Mouse (Mus musculus) CH12.LX (cell line): ENCODE measurements around the gene Abcb9. TPM values are rescaled to one million over a fixed set of nuclear protein-coding genes. Genes with fewer than 3 reads are reported as not detected.
A peak's percentile ranks its signal among the peaks of the same experiment; 100 is the strongest.

Experiments used
- DNase-seq: peaks from one replicate; pipeline ENCODE4 v3.0.0-alpha.2; 2013; ENCODE audit errors: extremely low read depth
- H3K27ac ChIP-seq: 2 replicates; pipeline ENCODE4 v1.5.1; 2012; ENCODE audit warnings: low read depth, mild to moderate bottlenecking, control low read depth, moderate library complexity; ENCODE audit not compliant: insufficient read depth
- H3K27me3 ChIP-seq: replicated peaks from 2 replicates; pipeline ENCODE3; 2012; ENCODE audit warnings: inconsistent platforms
- H3K36me3 ChIP-seq, 2 experiments: replicated peaks in 1 of 2; 2 replicates each; pipeline versions ENCODE3 to v1.6.1; 2012; ENCODE audit warnings: inconsistent platforms in 1 of 2, low read length in 1 of 2, mild to moderate bottlenecking in 1 of 2, mixed read lengths in 1 of 2, moderate library complexity in 1 of 2; ENCODE audit not compliant: control insufficient read depth in 1 of 2, insufficient read depth in 1 of 2
- H3K4me1 ChIP-seq, 2 experiments: 2 replicates each; pipeline ENCODE4 v1.6.1; 2012; ENCODE audit warnings: inconsistent platforms in 1 of 2, moderate library complexity in 1 of 2; ENCODE audit not compliant: insufficient read depth in 2 of 2, control insufficient read depth in 1 of 2
- H3K4me2 ChIP-seq: 2 replicates; pipeline ENCODE4 v1.6.1; 2012; ENCODE audit warnings: low read depth, mild to moderate bottlenecking, control low read depth; ENCODE audit not compliant: poor library complexity, insufficient read depth, severe bottlenecking
- H3K4me3 ChIP-seq, 3 experiments: fragments of 150-350 bp in 1 of 3; sonication (generic) in 1 of 3; replicated peaks in 1 of 3; 2 replicates each; pipeline versions ENCODE3 to v1.5.1; 2011 to 2012; ENCODE audit warnings: low read depth in 2 of 3, low read length in 2 of 3, mild to moderate bottlenecking in 2 of 3, moderate library complexity in 2 of 3, control low read depth in 1 of 3, improper control_type of control experiment in 1 of 3, inconsistent platforms in 1 of 3, mixed read lengths in 1 of 3; ENCODE audit not compliant: poor library complexity in 1 of 3
- H3K79me2 ChIP-seq: replicated peaks from 2 replicates; pipeline ENCODE4 v1.6.1; 2012; ENCODE audit warnings: mild to moderate bottlenecking, moderate library complexity; ENCODE audit not compliant: control insufficient read depth, poor library complexity, insufficient read depth, severe bottlenecking; ENCODE audit errors: extremely low read depth
- H3K9ac ChIP-seq: 2 replicates; pipeline ENCODE4 v1.6.1; 2012; ENCODE audit warnings: low read depth, mild to moderate bottlenecking, control low read depth, moderate library complexity; ENCODE audit not compliant: insufficient read depth
- H3K9me3 ChIP-seq: replicated peaks from 2 replicates; pipeline ENCODE3; 2012; ENCODE audit warnings: low read length, inconsistent platforms, mixed read lengths
- BHLHE40 ChIP-seq: IDR thresholded peaks from 2 replicates; pipeline ENCODE4 v1.6.1; 2011; ENCODE audit warnings: mild to moderate bottlenecking, low read depth, low read length, improper control_type of control experiment
- CHD2 ChIP-seq: IDR thresholded peaks from 2 replicates; pipeline ENCODE4 v1.6.1; 2011; ENCODE audit warnings: low read length, improper control_type of control experiment
- CTCF ChIP-seq, 2 experiments: IDR thresholded peaks in 1 of 2; conservative IDR thresholded peaks in 1 of 2; 2 replicates each; pipeline ENCODE4 v1.5.1; 2011 to 2012; ENCODE audit warnings: low read depth in 2 of 2, low read length in 2 of 2, improper control_type of control experiment in 1 of 2, inconsistent platforms in 1 of 2, mild to moderate bottlenecking in 1 of 2, moderate library complexity in 1 of 2
- E2F4 ChIP-seq: IDR thresholded peaks from 2 replicates; pipeline ENCODE4 v1.6.1; 2011; ENCODE audit warnings: low read depth, low read length, improper control_type of control experiment; ENCODE audit not compliant: insufficient replicate concordance
- EP300 ChIP-seq: IDR thresholded peaks from 2 replicates; pipeline ENCODE4 v1.6.1; 2011; ENCODE audit warnings: low read length, improper control_type of control experiment
- GABPA ChIP-seq: IDR thresholded peaks from 2 replicates; pipeline ENCODE4 v1.6.1; 2012; ENCODE audit warnings: low read depth, low read length, improper control_type of control experiment, inconsistent platforms; ENCODE audit not compliant: insufficient replicate concordance
- HCFC1 ChIP-seq: IDR thresholded peaks from 2 replicates; pipeline ENCODE4 v1.6.1; 2012; ENCODE audit warnings: low read depth, mild to moderate bottlenecking, inconsistent platforms, low read length, improper control_type of control experiment
- JUN ChIP-seq: IDR thresholded peaks from 2 replicates; pipeline ENCODE4 v1.6.1; 2011; ENCODE audit warnings: low read depth, mild to moderate bottlenecking, low read length, improper control_type of control experiment, moderate library complexity; ENCODE audit not compliant: insufficient read depth
- JUND ChIP-seq: conservative IDR thresholded peaks from 2 replicates; pipeline ENCODE4 v1.6.1; 2011; ENCODE audit warnings: low read depth, low read length, improper control_type of control experiment
- MAX ChIP-seq: IDR thresholded peaks from 2 replicates; pipeline ENCODE4 v1.6.1; 2011; ENCODE audit warnings: low read length, improper control_type of control experiment
- MAZ ChIP-seq: IDR thresholded peaks from 2 replicates; pipeline ENCODE4 v1.6.1; 2012; ENCODE audit warnings: low read depth, mild to moderate bottlenecking, inconsistent platforms, low read length, improper control_type of control experiment, moderate library complexity
- MEF2A ChIP-seq: IDR thresholded peaks from 2 replicates; pipeline ENCODE4 v1.6.1; 2014; ENCODE audit warnings: low read depth, mild to moderate bottlenecking, inconsistent platforms, low read length, improper control_type of control experiment, borderline replicate concordance
- NELFE ChIP-seq: IDR thresholded peaks from 2 replicates; pipeline ENCODE4 v1.6.1; 2011; ENCODE audit warnings: low read depth, low read length, improper control_type of control experiment
- NRF1 ChIP-seq: IDR thresholded peaks from 2 replicates; pipeline ENCODE4 v1.6.1; 2014; ENCODE audit warnings: low read depth, mild to moderate bottlenecking, inconsistent platforms, low read length, improper control_type of control experiment, moderate library complexity
- PAX5 ChIP-seq: IDR thresholded peaks from 2 replicates; pipeline ENCODE4 v1.6.1; 2012; ENCODE audit warnings: low read length, inconsistent platforms, mixed read lengths
- POLR2A ChIP-seq: IDR thresholded peaks from 2 replicates; pipeline ENCODE4 v1.6.1; 2011; ENCODE audit warnings: low read depth, mild to moderate bottlenecking, improper control_type of control experiment, low read length
- POLR2AphosphoS2 ChIP-seq: IDR thresholded peaks from 2 replicates; pipeline ENCODE4 v1.6.1; 2011; ENCODE audit warnings: low read depth, low read length, improper control_type of control experiment
- RAD21 ChIP-seq: IDR thresholded peaks from 2 replicates; pipeline ENCODE4 v1.6.1; 2011; ENCODE audit warnings: low read depth, mild to moderate bottlenecking, low read length, improper control_type of control experiment, moderate library complexity
- RCOR1 ChIP-seq: conservative IDR thresholded peaks from 2 replicates; pipeline ENCODE4 v1.6.1; 2012; ENCODE audit warnings: low read depth, mild to moderate bottlenecking, inconsistent platforms, low read length, improper control_type of control experiment
- SIN3A ChIP-seq: IDR thresholded peaks from 2 replicates; pipeline ENCODE4 v1.6.1; 2012; ENCODE audit warnings: low read length, improper control_type of control experiment, inconsistent platforms
- TBP ChIP-seq: conservative IDR thresholded peaks from 2 replicates; pipeline ENCODE4 v1.6.1; 2011; ENCODE audit warnings: low read depth, low read length, improper control_type of control experiment
- ZMIZ1 ChIP-seq: IDR thresholded peaks from 2 replicates; pipeline ENCODE4 v1.6.1; 2012; ENCODE audit warnings: low read depth, mild to moderate bottlenecking, inconsistent platforms, low read length, improper control_type of control experiment
- dilution Hi-C: fragments of 300-500 bp; cut with MboI; formaldehyde crosslinking; loops from 2 replicates; pipeline ENCODE4 v1.14.3; 2020; ENCODE audit warnings: low sequenced_read_pairs; ENCODE audit not compliant: extremely low pct_unique_long_range_greater_than_20kb, extremely low pct_ligation_motif_present
- in situ Hi-C: fragments of 300-500 bp; cut with MboI; formaldehyde crosslinking; loops from 3 replicates; pipeline ENCODE4 v1.14.3; 2019; ENCODE audit warnings: low sequenced_read_pairs, low pct_ligation_motif_present, low pct_unique_long_range_greater_than_20kb, mixed read lengths
- polyA plus RNA-seq: library from polyadenylated mRNA; unstranded; fragments of >175 nt; gene quantifications from 2 replicates; pipeline ENCODE4 v1.2.1, GENCODE M21; 2012; ENCODE audit warnings: low read depth; ENCODE audit not compliant: insufficient read length
- total RNA-seq, 2 experiments: library from RNA; depleted of rRNA; stranded (reverse); fragments of 300-350 nt in 1 of 2; fragments of >200 nt in 1 of 2; gene quantifications; 2 replicates each; pipeline ENCODE4 v1.2.3; 2012 to 2014

The Abcb9 gene
- total and polyA plus RNA-seq, 3 experiments, result 0.44 to 1.4 (median 0.98) TPM

- TF ChIP-seq TBP, result no peak
- no peak for TF ChIP-seq MAX
- TF ChIP-seq CHD2, result no peak
- TF ChIP-seq ZMIZ1, result no peak
- no peak for TF ChIP-seq POLR2A
- no peak for TF ChIP-seq E2F4
- TF ChIP-seq SIN3A, result no peak
- TF ChIP-seq RCOR1, result no peak
- TF ChIP-seq GABPA, result no peak
- TF ChIP-seq MAZ, result no peak
These were observed 15.6 kb upstream of the Abcb9 start (continued) for GRCm38 (mm10) chr5:124111077-124111741.

GRCm38 (mm10) chr5:124103552-124103951, 8.0 kb upstream of the Abcb9 start:
- DNase-seq, result no peak

GRCm38 (mm10) chr5:124103020-124103419, 7.4 kb upstream of the Abcb9 start:
- dilution Hi-C loops, result no loop called here
- in situ Hi-C loops, result no loop called here
- peaks cover 10% of the 10 kb centered on the region for H3K79me2 ChIP-seq
- no peak for TF ChIP-seq RCOR1
- TF ChIP-seq RAD21, result no peak
- TF ChIP-seq POLR2AphosphoS2, result peak; percentile 84; the same call in 1 of the 2 replicates
- TF ChIP-seq POLR2A, result no peak
- TF ChIP-seq NRF1, result no peak
- TF ChIP-seq MEF2A, result no peak
- TF ChIP-seq EP300, result no peak
- no peak for TF ChIP-seq NELFE
- no peak for TF ChIP-seq SIN3A
- no peak overlapping the region for H3K27ac ChIP-seq
- DNase-seq, result no peak
- no peak overlapping the region for H3K4me2 ChIP-seq
- no peak overlapping the region for H3K4me3 ChIP-seq
- H3K4me1 ChIP-seq, result no peaks in the 10 kb centered on the region
- peaks cover 20 to 34% of the 10 kb centered on the region in 2 experiments for H3K36me3 ChIP-seq
- peaks cover 10% of the 10 kb centered on the region for H3K9me3 ChIP-seq
- H3K27me3 ChIP-seq, result no peaks in the 10 kb centered on the region
- H3K9ac ChIP-seq, result no peak overlapping the region

More at GRCm38 (mm10) chr5:124103552-124103951, 8.0 kb upstream of the Abcb9 start:
- peaks cover 20 to 29% of the 10 kb centered on the region in 2 experiments for H3K36me3 ChIP-seq
- no peak overlapping the region for H3K4me2 ChIP-seq
- H3K27me3 ChIP-seq, result no peaks in the 10 kb centered on the region
- in situ Hi-C loops (no loop called here), dilution Hi-C loops (no loop called here)
- no peak overlapping the region for H3K9ac ChIP-seq
- peaks cover 10% of the 10 kb centered on the region for H3K9me3 ChIP-seq
- H3K4me3 ChIP-seq, result no peak overlapping the region
- no peak for TF ChIP-seq JUN
- no peak for TF ChIP-seq TBP
- no peak for TF ChIP-seq GABPA
- TF ChIP-seq HCFC1, result no peak
- TF ChIP-seq RAD21, result no peak
- no peak for TF ChIP-seq E2F4
- TF ChIP-seq NELFE, result no peak
- TF ChIP-seq JUND, result no peak
- peak; percentile 38; the same call in 1 of the 2 replicates for TF ChIP-seq POLR2A
- TF ChIP-seq POLR2AphosphoS2, result peak; percentile 78
- no peak for TF ChIP-seq PAX5
- no peak for TF ChIP-seq MAX
- TF ChIP-seq EP300, result no peak
- no peak for TF ChIP-seq RCOR1
- TF ChIP-seq BHLHE40, result no peak
- TF ChIP-seq NRF1, result no peak
- TF ChIP-seq MAZ, result no peak
- TF ChIP-seq CTCF (conservative IDR thresholded peaks at IDR 0.05 in 1 of 2, IDR thresholded peaks at IDR 0.05 in 1 of 2; ENCODE audit: low read depth in 2 of 2, low read length in 2 of 2), result no peak
- H3K27ac ChIP-seq, result peak overlapping the region; percentile 40; the same call in 1 of the 2 replicates
- H3K79me2 ChIP-seq, result peaks cover 10% of the 10 kb centered on the region
- H3K4me1 ChIP-seq, result no peaks in the 10 kb centered on the region
